Mouse (Mus musculus): ENCODE measurements at regions not wholly inside any gene's neighbourhood (a gene's known extent, or its start where the extent isn't known, plus 50 kb on each side); places are given as distances from the start of the nearest gene placed in this dataset.

DNA sequence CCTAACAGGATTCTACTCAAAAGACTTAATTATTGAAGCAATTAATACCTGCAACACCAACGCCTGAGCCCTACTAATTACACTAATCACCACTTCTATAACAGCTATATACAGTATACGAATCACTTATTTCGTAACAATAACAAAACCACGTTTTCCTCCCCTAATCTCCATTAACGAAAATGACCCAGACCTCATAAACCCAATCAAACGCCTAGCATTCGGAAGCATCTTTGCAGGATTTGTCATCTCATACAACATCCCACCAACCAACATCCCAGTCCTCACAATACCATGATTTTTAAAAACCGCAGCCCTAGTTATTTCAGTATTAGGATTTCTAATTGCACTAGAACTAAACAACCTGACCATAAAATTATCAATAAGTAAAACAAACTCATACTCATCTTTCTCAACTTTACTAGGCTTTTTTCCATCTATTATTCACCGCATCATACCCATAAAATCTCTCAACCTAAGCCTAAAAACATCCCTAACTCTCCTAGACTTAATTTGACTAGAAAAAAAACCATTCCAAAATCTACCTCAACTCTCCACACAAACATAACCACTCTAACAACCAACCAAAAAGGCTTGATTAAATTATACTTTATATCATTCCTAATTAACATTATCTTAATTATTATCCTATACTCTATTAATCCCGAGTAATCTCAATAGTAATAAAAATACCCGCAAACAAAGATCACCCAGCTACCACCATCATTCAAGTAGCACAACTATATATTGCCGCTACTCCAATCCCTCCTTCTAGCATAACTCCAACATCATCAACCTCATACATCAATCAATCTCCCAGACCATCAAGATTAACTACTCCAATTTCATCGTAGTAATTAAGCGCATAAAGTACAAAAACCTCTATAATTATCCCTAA is 830.9 kb upstream of the Tyrp1 start:
- ATAC-seq (replicated peaks; ENCODE audit: low read depth, poor library complexity, severe bottlenecking), result peak; percentile 83

GRCm38 (mm10) chr4:80003636-80004365 is 830.1 kb upstream of the Tyrp1 start:
- peak; percentile 84 for ATAC-seq (replicated peaks; ENCODE audit: low read depth, poor library complexity, severe bottlenecking)

GRCm38 (mm10) chr4:80004366-80004700 is 829.6 kb upstream of the Tyrp1 start:
- ATAC-seq (replicated peaks; ENCODE audit: low read depth, poor library complexity, severe bottlenecking), result no peak

DNA sequence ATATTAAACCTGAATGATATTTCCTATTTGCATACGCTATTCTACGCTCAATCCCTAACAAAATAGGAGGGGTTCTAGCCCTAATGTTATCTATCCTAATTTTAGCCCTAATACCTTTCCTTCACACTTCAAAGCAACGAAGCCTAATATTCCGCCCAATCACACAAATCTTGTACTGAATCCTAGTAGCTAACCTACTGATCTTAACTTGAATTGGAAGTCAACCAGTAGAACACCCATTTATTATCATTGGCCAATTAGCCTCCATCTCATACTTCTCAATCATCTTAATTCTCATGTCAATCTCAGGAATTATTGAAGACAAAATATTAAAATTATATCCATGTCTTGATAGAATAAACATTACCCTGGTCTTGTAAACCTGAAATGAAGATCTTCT is 829.1 kb upstream of the Tyrp1 start:
- peak; percentile 45 for ATAC-seq (replicated peaks; ENCODE audit: low read depth, poor library complexity, severe bottlenecking)

GRCm38 (mm10) chr4:80027876-80028275 is 806.0 kb upstream of the Tyrp1 start:
- ATAC-seq (replicated peaks; ENCODE audit: low read depth, poor library complexity, severe bottlenecking), result no peak

GRCm38 (mm10) chr4:80047956-80048355 is 786.0 kb upstream of the Tyrp1 start:
- no peak for ATAC-seq (replicated peaks; ENCODE audit: low read depth, poor library complexity, severe bottlenecking)

Data from common myeloid progenitor, adult 5-6 weeks (primary cell).